Mouse (Mus musculus) right cerebral cortex, postnatal 4 days (tissue): ENCODE results near the gene Rgl3.

Source experiments
- DNase-seq: peaks from one replicate; pipeline ENCODE4 v3.0.0-alpha.2; 2022

Gene Rgl3

GRCm38 (mm10) chr9:21989230-21990110 lies at the start of gene Rgl3:
Rgl3 (minus strand) TSS chr9:21989446.
- no peak for DNase-seq

- DNase-seq: no peak
Measured at GRCm38 (mm10) chr9:22037826-22038225, 48.6 kb upstream of the Rgl3 start.

GRCm38 (mm10) chr9:22035300-22036044 lies 46.2 kb upstream of the Rgl3 start:
- no peak for DNase-seq

GRCm38 (mm10) chr9:22030386-22030785 lies 41.1 kb upstream of the Rgl3 start:
- DNase-seq: no peak

GRCm38 (mm10) chr9:22028467-22028866 lies 39.2 kb upstream of the Rgl3 start:
- no peak for DNase-seq

GRCm38 (mm10) chr9:22024592-22024991 lies 35.3 kb upstream of the Rgl3 start:
- DNase-seq: no peak

- no peak for DNase-seq
Measured at GRCm38 (mm10) chr9:22017208-22017825, 28.1 kb upstream of the Rgl3 start.

GRCm38 (mm10) chr9:22016245-22016644 lies 27.0 kb upstream of the Rgl3 start:
- no peak for DNase-seq

GRCm38 (mm10) chr9:22012731-22013130 lies 23.5 kb upstream of the Rgl3 start:
- peak; percentile 48 for DNase-seq

GRCm38 (mm10) chr9:22011055-22011454 lies 21.8 kb upstream of the Rgl3 start:
- no peak for DNase-seq

GRCm38 (mm10) chr9:22004546-22004945 lies 15.3 kb upstream of the Rgl3 start:
- DNase-seq: no peak

GRCm38 (mm10) chr9:22003163-22003554 lies 13.9 kb upstream of the Rgl3 start:
- DNase-seq: peak; percentile 44

- peak; percentile 96 for DNase-seq
Measured at GRCm38 (mm10) chr9:22002194-22003162, 13.2 kb upstream of the Rgl3 start, which contains the start of the genes Ccdc151 and Prkcsh. Ccdc151 (minus strand) TSS chr9:22002634. Prkcsh (plus strand) TSS chr9:22002806.

GRCm38 (mm10) chr9:22001633-22002032 lies 12.4 kb upstream of the Rgl3 start:
- DNase-seq: no peak

- no peak for DNase-seq
Measured at GRCm38 (mm10) chr9:22000296-22000695, 11.1 kb upstream of the Rgl3 start.

GRCm38 (mm10) chr9:21996178-21996867 lies 7.1 kb upstream of the Rgl3 start:
- no peak for DNase-seq

GRCm38 (mm10) chr9:21992227-21992626 lies 3.0 kb upstream of the Rgl3 start:
- DNase-seq: no peak

GRCm38 (mm10) chr9:21988421-21989101 lies 685 bp downstream of the Rgl3 start:
- DNase-seq: no peak

GRCm38 (mm10) chr9:21987592-21988342 lies 1.5 kb downstream of the Rgl3 start:
- no peak for DNase-seq

GRCm38 (mm10) chr9:21983911-21984310 lies 5.3 kb downstream of the Rgl3 start:
- no peak for DNase-seq
